Mouse (Mus musculus): ENCODE measurements around the gene Hoxa1. TPM values are rescaled to one million over a fixed set of nuclear protein-coding genes. Genes with fewer than 3 reads are reported as not detected.

Gene Hoxa1
- polyA plus RNA-seq, 1 experiment from 2014 or later: 0.53 TPM

GRCm38 (mm10) chr6:52139115-52139514 lies 19.0 kb downstream of the Hoxa1 start:
- ATAC-seq (ENCODE audit: low FRiP score) (no peak), DNase-seq (ENCODE audit: low spot score, missing footprints) (no peak)
- Histone ChIP-seq H3K9me3 (ENCODE audit: control insufficient read depth, low read length) (no peaks in the 10 kb centered on the region), H3K36me3 (ENCODE audit: control insufficient read depth, insufficient read depth, low read length) (no peaks in the 10 kb centered on the region), H3K4me2 (no peak overlapping the region), H3K9ac (ENCODE audit: low read length) (no peak overlapping the region), H3K4me3 (ENCODE audit: low read depth, low read length) (no peak overlapping the region), H3K27me3 (ENCODE audit: control insufficient read depth, insufficient read depth, low read length) (no peaks in the 10 kb centered on the region), H3K4me1 (ENCODE audit: control insufficient read depth, insufficient read depth, low read length) (no peaks in the 10 kb centered on the region), H3K27ac (ENCODE audit: low read depth, low read length) (no peak overlapping the region)
- 89% methylated on average over 5 of the region's 5 CpGs for WGBS

GRCm38 (mm10) chr6:52138576-52138975 lies 19.5 kb downstream of the Hoxa1 start:
- no peak overlapping the region for H3K9ac ChIP-seq (ENCODE audit: low read length)
- H3K9me3 ChIP-seq (ENCODE audit: control insufficient read depth, low read length): no peaks in the 10 kb centered on the region
- H3K4me2 ChIP-seq: no peak overlapping the region
- no peaks in the 10 kb centered on the region for H3K27me3 ChIP-seq (ENCODE audit: control insufficient read depth, insufficient read depth, low read length)
- no peak overlapping the region for H3K27ac ChIP-seq (ENCODE audit: low read depth, low read length)
- H3K4me3 ChIP-seq (ENCODE audit: low read depth, low read length): no peak overlapping the region
- 85% methylated on average over 10 of the region's 10 CpGs for WGBS
- ATAC-seq (ENCODE audit: low FRiP score) (no peak), DNase-seq (ENCODE audit: low spot score, missing footprints) (peak; percentile 75)
- H3K36me3 ChIP-seq (ENCODE audit: control insufficient read depth, insufficient read depth, low read length): no peaks in the 10 kb centered on the region
- H3K4me1 ChIP-seq (ENCODE audit: control insufficient read depth, insufficient read depth, low read length): no peaks in the 10 kb centered on the region

- peak; percentile 90 for DNase-seq (ENCODE audit: low spot score, missing footprints)
- H3K9ac ChIP-seq (ENCODE audit: low read length): no peak overlapping the region
- H3K36me3 ChIP-seq (ENCODE audit: control insufficient read depth, insufficient read depth, low read length): no peaks in the 10 kb centered on the region
- H3K4me3 ChIP-seq (ENCODE audit: low read depth, low read length): no peak overlapping the region
- ATAC-seq (ENCODE audit: low FRiP score): peak; percentile 58; the same call in 1 of the 2 replicates
- 63% methylated on average over 9 of the region's 9 CpGs for WGBS
- no peaks in the 10 kb centered on the region for H3K4me1 ChIP-seq (ENCODE audit: control insufficient read depth, insufficient read depth, low read length)
- H3K9me3 ChIP-seq (ENCODE audit: control insufficient read depth, low read length): no peaks in the 10 kb centered on the region
- no peak overlapping the region for H3K4me2 ChIP-seq
- H3K27me3 ChIP-seq (ENCODE audit: control insufficient read depth, insufficient read depth, low read length): no peaks in the 10 kb centered on the region
- H3K27ac ChIP-seq (ENCODE audit: low read depth, low read length): no peak overlapping the region
Observed at GRCm38 (mm10) chr6:52137841-52138535, 20.1 kb downstream of the Hoxa1 start.

GRCm38 (mm10) chr6:52123673-52124072 lies 34.4 kb downstream of the Hoxa1 start:
- Histone ChIP-seq H3K4me2 (no peak overlapping the region), H3K4me1 (ENCODE audit: control insufficient read depth, insufficient read depth, low read length) (peaks cover 6% of the 10 kb centered on the region), H3K27ac (ENCODE audit: low read depth, low read length) (no peak overlapping the region), H3K4me3 (ENCODE audit: low read depth, low read length) (no peak overlapping the region), H3K9ac (ENCODE audit: low read length) (no peak overlapping the region), H3K9me3 (ENCODE audit: control insufficient read depth, low read length) (no peaks in the 10 kb centered on the region; the same call in 1 of the 2 replicates), H3K27me3 (ENCODE audit: control insufficient read depth, insufficient read depth, low read length) (no peaks in the 10 kb centered on the region), H3K36me3 (ENCODE audit: control insufficient read depth, insufficient read depth, low read length) (no peaks in the 10 kb centered on the region)
- DNase-seq (ENCODE audit: low spot score, missing footprints) (no peak), ATAC-seq (ENCODE audit: low FRiP score) (no peak)
- WGBS: 82% methylated on average over 4 of the region's 4 CpGs

- 71% methylated on average over 3 of the region's 3 CpGs for WGBS
Observed at GRCm38 (mm10) chr6:52121173-52121572, 36.9 kb downstream of the Hoxa1 start.

GRCm38 (mm10) chr6:52118903-52119635 lies 39.0 kb downstream of the Hoxa1 start:
- WGBS: 30% methylated on average over 6 of the region's 6 CpGs
- ATAC-seq (ENCODE audit: low FRiP score) (peak; percentile 78), DNase-seq (ENCODE audit: low spot score, missing footprints) (peak; percentile 88)
- H3K9me3 ChIP-seq (ENCODE audit: control insufficient read depth, low read length): no peaks in the 10 kb centered on the region
- no peak overlapping the region for H3K4me2 ChIP-seq
- no peaks in the 10 kb centered on the region for H3K27me3 ChIP-seq (ENCODE audit: control insufficient read depth, insufficient read depth, low read length)
- peaks cover 6% of the 10 kb centered on the region for H3K4me1 ChIP-seq (ENCODE audit: control insufficient read depth, insufficient read depth, low read length)
- H3K9ac ChIP-seq (ENCODE audit: low read length): peak overlapping the region; percentile 30; the same call in 1 of the 2 replicates
- H3K27ac ChIP-seq (ENCODE audit: low read depth, low read length): no peak overlapping the region
- no peak overlapping the region for H3K4me3 ChIP-seq (ENCODE audit: low read depth, low read length)
- H3K36me3 ChIP-seq (ENCODE audit: control insufficient read depth, insufficient read depth, low read length): no peaks in the 10 kb centered on the region

More at GRCm38 (mm10) chr6:52121173-52121572, 36.9 kb downstream of the Hoxa1 start:
- Histone ChIP-seq H3K4me2 (no peak overlapping the region), H3K4me3 (ENCODE audit: low read depth, low read length) (no peak overlapping the region), H3K9me3 (ENCODE audit: control insufficient read depth, low read length) (no peaks in the 10 kb centered on the region), H3K27ac (ENCODE audit: low read depth, low read length) (no peak overlapping the region), H3K4me1 (ENCODE audit: control insufficient read depth, insufficient read depth, low read length) (peaks cover 6% of the 10 kb centered on the region), H3K27me3 (ENCODE audit: control insufficient read depth, insufficient read depth, low read length) (no peaks in the 10 kb centered on the region), H3K9ac (ENCODE audit: low read length) (no peak overlapping the region), H3K36me3 (ENCODE audit: control insufficient read depth, insufficient read depth, low read length) (no peaks in the 10 kb centered on the region)
- ATAC-seq (ENCODE audit: low FRiP score): no peak
- DNase-seq (ENCODE audit: low spot score, missing footprints): no peak

- Histone ChIP-seq H3K9me3 (ENCODE audit: control insufficient read depth, low read length) (no peaks in the 10 kb centered on the region), H3K4me2 (no peak overlapping the region), H3K36me3 (ENCODE audit: control insufficient read depth, insufficient read depth, low read length) (no peaks in the 10 kb centered on the region), H3K9ac (ENCODE audit: low read length) (no peak overlapping the region), H3K27ac (ENCODE audit: low read depth, low read length) (no peak overlapping the region), H3K4me1 (ENCODE audit: control insufficient read depth, insufficient read depth, low read length) (peaks cover 6% of the 10 kb centered on the region), H3K4me3 (ENCODE audit: low read depth, low read length) (no peak overlapping the region), H3K27me3 (ENCODE audit: control insufficient read depth, insufficient read depth, low read length) (no peaks in the 10 kb centered on the region)
- WGBS: 26% methylated on average over 5 of the region's 5 CpGs
- ATAC-seq (ENCODE audit: low FRiP score): no peak
- DNase-seq (ENCODE audit: low spot score, missing footprints): no peak
Observed at GRCm38 (mm10) chr6:52115899-52116298, 42.2 kb downstream of the Hoxa1 start.

- H3K27me3 ChIP-seq (ENCODE audit: control insufficient read depth, insufficient read depth, low read length): no peaks in the 10 kb centered on the region
- WGBS: 83% methylated on average over 4 of the region's 4 CpGs
- no peak for ATAC-seq (ENCODE audit: low FRiP score)
- no peak overlapping the region for H3K27ac ChIP-seq (ENCODE audit: low read depth, low read length)
- no peak overlapping the region for H3K9ac ChIP-seq (ENCODE audit: low read length)
- H3K9me3 ChIP-seq (ENCODE audit: control insufficient read depth, low read length): no peaks in the 10 kb centered on the region
- DNase-seq (ENCODE audit: low spot score, missing footprints): peak; percentile 49
- H3K4me3 ChIP-seq (ENCODE audit: low read depth, low read length): no peak overlapping the region
- H3K4me1 ChIP-seq (ENCODE audit: control insufficient read depth, insufficient read depth, low read length): no peaks in the 10 kb centered on the region
- no peaks in the 10 kb centered on the region for H3K36me3 ChIP-seq (ENCODE audit: control insufficient read depth, insufficient read depth, low read length)
- H3K4me2 ChIP-seq: no peak overlapping the region
Observed at GRCm38 (mm10) chr6:52111846-52112245, 46.3 kb downstream of the Hoxa1 start.

- WGBS: 82% methylated on average over 3 of the region's 3 CpGs
- Histone ChIP-seq H3K4me3 (ENCODE audit: low read depth, low read length) (no peak overlapping the region), H3K4me1 (ENCODE audit: control insufficient read depth, insufficient read depth, low read length) (no peaks in the 10 kb centered on the region; the same call in 1 of the 2 replicates), H3K9ac (ENCODE audit: low read length) (no peak overlapping the region), H3K27ac (ENCODE audit: low read depth, low read length) (no peak overlapping the region), H3K9me3 (ENCODE audit: control insufficient read depth, low read length) (no peaks in the 10 kb centered on the region), H3K4me2 (no peak overlapping the region), H3K36me3 (ENCODE audit: control insufficient read depth, insufficient read depth, low read length) (no peaks in the 10 kb centered on the region), H3K27me3 (ENCODE audit: control insufficient read depth, insufficient read depth, low read length) (no peaks in the 10 kb centered on the region)
- no peak for DNase-seq (ENCODE audit: low spot score, missing footprints)
- ATAC-seq (ENCODE audit: low FRiP score): no peak
Observed at GRCm38 (mm10) chr6:52107400-52107799, 50.7 kb downstream of the Hoxa1 start.
